Mouse (Mus musculus) CD4-positive naive resting alpha-beta T cell, adult 57 days (primary cell): ENCODE data around the gene Rce1. TPM values are rescaled to one million over a fixed set of nuclear protein-coding genes. Genes with fewer than 3 reads are reported as not detected.

Experiments used
- total RNA-seq: library from RNA; stranded (reverse); gene quantifications from one replicate; pipeline ENCODE4 v1.2.4, GENCODE M21; 2023

Rce1 gene
- 47.2 TPM for total RNA-seq

DNA sequence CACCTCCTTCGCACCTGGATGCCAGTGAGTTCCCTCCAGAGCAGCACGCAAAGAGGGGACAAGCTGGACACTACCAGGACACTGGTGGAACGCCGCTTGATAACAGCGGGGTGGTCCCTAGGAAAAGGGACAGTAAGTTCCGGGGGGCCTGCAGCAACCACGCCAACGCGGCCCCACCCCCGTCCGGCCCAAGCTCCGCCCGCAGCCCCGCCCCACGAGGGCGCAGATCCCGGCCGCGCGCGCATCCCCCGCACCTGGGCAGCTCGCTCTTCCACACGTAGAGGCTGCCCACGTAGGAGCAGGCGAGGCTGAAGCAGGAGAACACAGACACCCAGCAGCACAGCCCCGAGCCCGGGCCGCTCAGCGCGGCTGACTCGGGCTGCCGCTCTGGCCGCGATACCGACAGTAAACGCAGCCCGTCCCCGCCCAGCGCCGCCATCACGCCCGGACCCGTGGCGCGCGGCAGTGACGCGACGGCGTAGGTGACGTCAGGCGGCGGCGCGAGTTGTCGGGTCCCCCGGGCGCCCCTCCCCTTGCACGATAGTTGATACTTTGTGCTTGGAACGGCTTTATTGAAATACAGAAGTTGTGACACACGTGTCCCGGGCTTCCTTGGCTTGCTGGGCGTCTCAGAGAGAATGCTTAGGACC, at the start of gene Rce1:
Rce1 (minus strand) TSS at position 463 of the 650 bp plus-strand sequence.

GRCm38 (mm10) chr19:4615151-4616093, 10.0 kb downstream of the Rce1 start, which contains the start of gene Lrfn4:
Lrfn4 (minus strand) TSS chr19:4615667.

Other genes starting within 250 kb of the Rce1 start
- 153 TPM for gene Kdm2a, start 227.4 kb downstream of the Rce1 start, total RNA-seq
- gene Rhod, start 186.2 kb downstream of the Rce1 start, total RNA-seq: 1.7 TPM
- gene Syt12, start 148.2 kb downstream of the Rce1 start, total RNA-seq: not detected
- gene 2010003K11Rik, start 127.1 kb downstream of the Rce1 start, total RNA-seq: not detected
- gene Pcx, start 115.2 kb downstream of the Rce1 start, total RNA-seq: 5.2 TPM
- gene Lrfn4, start 10.0 kb downstream of the Rce1 start, total RNA-seq: 0.18 TPM
- not detected for gene Gm960, start 73.0 kb upstream of the Rce1 start, total RNA-seq
- gene Sptbn2, start 85.5 kb upstream of the Rce1 start, total RNA-seq: not detected
- gene Rbm4b, start 130.9 kb upstream of the Rce1 start, total RNA-seq: 22.5 TPM
- 97.2 TPM for gene Rbm4, start 168.3 kb upstream of the Rce1 start, total RNA-seq
- gene Gm21992, start 186.0 kb upstream of the Rce1 start, total RNA-seq: 44.3 TPM
- gene Rbm14, start 186.0 kb upstream of the Rce1 start, total RNA-seq: 90.1 TPM
- 52.9 TPM for gene Ccs, start 213.7 kb upstream of the Rce1 start, total RNA-seq
- gene Ccdc87, start 213.7 kb upstream of the Rce1 start, total RNA-seq: not detected
- 7.2 TPM for gene Ctsf, start 229.5 kb upstream of the Rce1 start, total RNA-seq